Mouse (Mus musculus): ENCODE results near the gene Gm9887. TPM values are rescaled to one million over a fixed set of nuclear protein-coding genes. Genes with fewer than 3 reads are reported as not detected.
"Not testable (repeated sequence)": the region's sequence is repeated elsewhere in the genome, so short reads cannot be mapped to it uniquely, and the experiment has no call there.

The Gm9887 gene
- polyA plus RNA-seq, 2 experiments from 2014 or later, result not detected

DNA sequence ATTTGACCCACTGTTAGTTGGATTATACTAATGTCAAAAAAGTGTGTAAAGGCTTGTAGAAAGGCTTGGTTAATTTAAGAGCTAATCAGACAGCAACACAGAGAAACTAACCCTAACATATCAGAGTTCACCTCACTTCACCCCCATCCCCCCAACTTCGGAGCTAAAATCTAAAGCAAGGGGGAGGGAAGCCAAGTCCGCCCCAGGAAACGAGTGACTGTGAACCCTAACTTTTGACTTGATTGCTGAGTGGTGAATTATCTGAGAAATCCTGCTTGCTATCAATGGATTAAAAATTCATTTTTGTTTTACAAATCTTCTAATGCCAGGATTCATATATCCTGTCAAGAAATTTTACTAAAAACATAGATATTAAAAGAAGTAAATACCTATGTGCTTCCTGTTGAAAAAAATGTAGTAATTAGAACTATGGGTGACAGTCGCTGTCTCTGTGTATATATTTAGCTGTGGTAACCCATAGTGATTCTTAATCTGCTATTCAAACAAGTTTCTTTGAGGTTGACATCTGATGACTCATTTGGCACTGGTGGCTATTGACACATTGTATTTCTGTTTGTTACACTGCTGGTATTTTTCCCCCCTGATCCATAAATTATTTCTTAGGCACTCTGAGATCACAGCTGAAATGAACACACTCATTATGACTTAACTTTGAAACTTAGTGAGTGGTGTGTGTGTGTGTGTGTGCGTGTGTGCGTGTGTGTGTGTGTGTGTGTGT is 13.5 kb upstream of the Gm9887 start:
- ATAC-seq, result peak; percentile 97

DNA sequence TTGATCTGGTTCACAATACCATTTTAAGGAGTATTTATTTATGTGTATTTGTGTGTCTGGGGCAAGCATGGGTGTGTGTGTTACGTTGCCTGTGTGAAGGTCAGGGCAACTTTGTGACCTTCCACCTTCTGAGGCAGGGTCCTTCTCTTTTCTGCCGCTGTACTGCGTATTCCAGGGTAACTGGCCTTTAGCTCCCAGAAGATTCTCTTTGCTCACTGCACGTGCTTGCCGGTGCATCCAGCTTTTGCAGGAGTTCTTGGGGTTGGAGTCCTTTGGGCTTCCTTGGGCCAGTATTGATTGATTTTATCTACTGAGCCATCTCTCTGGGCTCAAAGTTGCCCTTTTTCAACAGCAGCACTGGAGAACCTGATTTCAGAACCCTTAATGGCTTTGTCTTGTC is 12.3 kb upstream of the Gm9887 start:
- ATAC-seq, result no peak

DNA sequence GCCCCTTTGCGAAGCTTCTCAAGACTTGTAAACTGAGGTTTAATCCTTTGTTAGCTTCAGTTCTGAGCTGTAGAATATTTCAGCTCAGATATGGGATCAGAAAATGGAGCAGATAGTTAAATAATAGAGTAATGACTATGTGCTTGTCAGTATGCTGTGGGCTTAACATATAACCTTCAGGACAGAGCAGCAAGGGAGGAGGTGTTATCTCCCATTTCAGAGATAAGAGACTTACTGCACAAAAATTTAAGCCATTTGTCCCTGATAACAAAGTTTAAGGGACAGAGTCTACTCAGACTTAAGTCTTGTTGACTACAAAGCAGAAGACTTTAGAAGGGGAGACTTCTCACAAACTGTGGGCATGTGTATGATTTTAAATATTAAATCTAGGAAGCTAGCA is 10.6 kb upstream of the Gm9887 start:
- no peak for ATAC-seq

DNA sequence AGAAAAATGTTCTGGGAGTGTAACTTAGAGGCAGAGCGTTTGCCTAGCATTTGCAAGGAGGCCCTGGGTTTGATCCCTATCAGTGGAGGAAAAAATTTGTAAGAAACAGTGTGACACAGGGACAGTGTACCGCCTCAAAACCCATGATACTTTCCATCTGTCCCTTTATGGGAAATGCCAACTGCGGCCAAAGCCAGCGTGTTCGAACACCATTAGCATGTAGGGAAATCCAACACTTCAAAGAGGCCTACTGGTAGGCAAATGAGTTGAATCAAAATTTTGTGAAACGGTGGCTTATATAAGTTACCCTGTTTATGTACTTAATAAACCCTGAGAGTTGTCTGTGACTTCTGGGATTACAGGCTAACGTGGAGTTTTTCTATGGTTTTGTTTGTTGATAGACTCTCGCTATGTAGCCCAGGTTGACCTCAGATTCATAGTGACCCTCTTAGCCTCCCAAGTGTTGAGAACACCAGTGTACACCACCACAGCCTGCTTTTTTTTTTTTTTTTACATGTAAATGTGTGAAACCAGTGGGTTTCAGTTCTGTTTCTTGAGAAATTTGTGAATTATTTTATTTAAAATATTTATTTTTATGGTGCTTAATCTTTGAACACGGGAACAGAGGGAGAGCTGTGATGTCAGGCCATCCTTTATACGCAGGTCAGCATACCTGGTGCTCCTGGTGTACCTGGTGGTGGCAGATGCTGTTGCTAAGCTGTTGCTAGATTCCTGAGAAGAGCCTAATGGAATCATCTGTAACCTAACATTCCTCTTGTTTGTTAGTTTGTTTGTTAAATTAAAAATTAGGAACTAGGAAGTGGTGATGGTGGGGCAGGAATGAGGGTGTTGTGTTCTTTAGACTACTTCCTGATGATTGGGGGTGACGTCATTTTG is 6.5 kb upstream of the Gm9887 start:
- no peak for ATAC-seq

DNA sequence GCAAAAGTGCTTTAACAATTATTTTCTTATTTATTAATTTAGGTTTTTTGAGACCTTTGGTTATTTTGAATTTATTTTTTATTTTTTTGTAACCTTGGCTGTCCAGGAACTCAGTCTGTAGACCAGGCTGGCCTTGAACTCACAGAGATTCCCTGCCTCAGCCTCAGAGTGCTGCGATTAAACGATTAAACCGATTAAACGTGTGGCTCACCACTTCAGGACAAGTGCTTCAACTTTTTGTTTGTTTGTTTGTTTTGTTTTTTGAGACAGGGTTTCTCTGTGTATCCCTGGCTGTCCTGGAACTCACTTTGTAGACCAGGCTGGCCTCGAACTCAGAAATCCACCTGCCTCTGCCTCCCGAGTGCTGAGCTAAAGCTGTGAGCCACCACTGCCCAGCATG is 5.4 kb upstream of the Gm9887 start:
- not testable (repeated sequence) for ATAC-seq

DNA sequence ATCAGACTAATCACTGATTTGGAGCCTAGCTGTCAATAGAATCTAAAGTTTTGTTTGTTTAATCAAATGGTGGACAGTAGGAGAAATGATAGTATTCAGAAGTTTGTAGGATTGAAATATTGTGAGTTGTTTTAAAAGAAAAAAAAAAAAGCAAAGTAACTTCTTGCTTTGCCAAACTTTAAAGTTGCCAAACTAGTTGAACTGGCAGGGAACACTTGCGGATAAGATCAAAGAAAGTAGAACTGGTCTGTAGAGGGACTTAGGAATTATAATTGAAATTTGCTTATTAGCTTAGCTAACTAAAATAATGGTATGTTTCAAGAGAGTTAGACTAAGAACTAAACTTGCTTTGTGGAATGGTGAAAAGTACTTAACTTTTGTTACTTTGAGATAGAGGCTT is 4.9 kb upstream of the Gm9887 start:
- no peak for ATAC-seq

DNA sequence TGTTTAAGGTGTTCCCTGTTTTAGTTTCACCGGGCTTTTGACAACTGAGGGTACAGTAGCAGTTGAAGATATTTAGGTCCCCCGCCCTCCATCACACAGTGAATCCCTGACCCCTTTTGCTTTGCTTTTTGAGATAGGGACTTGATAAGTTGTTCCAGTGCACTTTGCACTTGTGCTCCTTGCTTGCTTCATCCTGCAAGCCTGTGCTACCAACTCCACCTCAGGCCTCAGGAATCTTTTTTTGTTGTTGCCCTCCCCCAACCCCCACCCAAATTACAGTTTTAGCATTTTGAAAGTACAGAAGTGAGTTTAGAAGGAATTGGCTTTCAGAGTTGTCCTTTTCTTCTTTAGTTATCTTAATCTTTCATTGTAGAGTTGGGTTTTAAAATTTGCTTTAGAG is 3.9 kb upstream of the Gm9887 start:
- ATAC-seq, result no peak

DNA sequence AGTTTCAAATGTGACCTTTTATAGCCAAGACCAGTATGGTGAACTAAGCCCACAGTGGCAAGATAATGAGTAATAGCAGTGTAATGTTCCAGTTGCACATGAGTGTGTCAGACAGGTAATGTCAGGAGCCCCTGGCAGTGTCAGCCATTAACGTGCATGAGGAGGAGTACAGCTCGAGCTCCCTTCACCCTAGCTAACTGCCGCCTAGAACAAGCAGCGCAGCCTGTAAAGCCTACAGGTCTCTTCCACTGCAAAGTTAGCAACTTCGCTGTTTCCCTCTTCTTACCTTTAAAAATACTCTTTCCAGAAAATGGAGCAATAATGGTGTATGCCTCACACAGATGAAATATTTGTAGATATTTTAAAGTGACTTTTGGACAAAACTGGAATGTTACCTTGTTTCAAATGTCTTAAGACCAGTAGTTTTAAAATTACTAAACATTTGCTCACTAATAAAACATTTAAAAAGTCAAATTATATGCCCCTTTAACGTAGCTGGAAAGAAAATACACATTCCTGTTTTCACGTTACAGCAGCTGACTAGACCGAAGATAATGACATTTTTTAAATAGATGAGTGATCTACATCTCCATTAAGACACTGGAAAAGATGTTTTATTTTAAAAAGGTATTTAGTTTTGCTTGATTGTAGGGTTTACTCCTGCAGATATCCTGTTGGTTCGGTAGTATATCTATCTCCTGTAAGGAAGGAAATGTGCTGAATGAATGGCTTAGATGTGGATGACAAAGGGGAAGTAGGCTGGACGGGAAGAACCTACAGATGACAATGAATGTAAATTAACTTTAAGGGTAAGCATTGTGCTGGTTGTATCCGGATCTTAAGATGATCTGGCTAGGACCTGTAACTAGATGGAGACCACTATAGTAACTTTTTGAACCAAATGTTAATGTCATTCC is 1.9 kb upstream of the Gm9887 start:
- no peak for ATAC-seq

DNA sequence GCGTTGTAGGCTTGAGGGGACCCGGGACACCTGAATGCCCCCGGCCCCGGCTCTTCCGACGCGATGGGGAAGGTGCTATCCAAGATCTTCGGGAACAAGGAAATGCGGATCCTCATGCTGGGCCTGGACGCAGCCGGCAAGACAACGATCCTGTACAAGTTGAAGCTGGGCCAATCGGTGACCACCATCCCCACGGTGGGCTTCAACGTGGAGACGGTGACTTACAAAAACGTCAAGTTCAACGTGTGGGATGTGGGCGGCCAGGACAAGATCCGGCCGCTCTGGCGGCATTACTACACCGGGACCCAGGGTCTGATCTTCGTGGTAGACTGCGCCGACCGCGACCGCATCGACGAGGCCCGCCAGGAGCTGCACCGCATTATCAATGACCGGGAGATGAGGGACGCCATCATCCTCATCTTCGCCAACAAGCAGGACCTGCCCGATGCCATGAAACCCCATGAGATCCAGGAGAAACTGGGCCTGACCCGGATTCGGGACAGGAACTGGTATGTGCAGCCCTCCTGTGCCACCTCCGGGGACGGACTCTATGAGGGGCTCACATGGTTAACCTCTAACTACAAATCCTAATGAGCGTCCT is 573 bp upstream of the Gm9887 start:
- ATAC-seq, result no peak

DNA sequence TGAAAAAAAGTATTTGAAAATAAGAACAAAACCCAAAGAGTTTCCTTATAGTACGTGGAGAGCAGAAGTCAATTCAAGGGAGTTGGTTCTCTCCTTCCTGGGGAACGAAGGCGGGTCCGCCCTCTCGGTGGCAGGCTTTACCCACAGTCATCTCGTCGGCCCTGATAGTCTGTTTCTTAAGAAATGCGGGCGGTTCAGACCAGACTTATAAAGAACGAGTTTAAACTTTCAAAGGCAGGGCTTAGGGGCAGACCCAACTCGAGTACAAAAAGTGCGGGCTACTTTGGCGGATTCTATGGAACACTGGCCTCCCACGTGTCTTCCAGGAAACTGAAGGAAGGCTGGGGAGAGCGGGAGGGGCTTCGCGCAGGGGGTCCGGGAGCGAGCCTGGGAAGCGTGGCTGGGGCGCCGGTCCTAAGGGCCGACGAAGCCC is 821 bp downstream of the Gm9887 start:
- ATAC-seq, result peak; percentile 28

DNA sequence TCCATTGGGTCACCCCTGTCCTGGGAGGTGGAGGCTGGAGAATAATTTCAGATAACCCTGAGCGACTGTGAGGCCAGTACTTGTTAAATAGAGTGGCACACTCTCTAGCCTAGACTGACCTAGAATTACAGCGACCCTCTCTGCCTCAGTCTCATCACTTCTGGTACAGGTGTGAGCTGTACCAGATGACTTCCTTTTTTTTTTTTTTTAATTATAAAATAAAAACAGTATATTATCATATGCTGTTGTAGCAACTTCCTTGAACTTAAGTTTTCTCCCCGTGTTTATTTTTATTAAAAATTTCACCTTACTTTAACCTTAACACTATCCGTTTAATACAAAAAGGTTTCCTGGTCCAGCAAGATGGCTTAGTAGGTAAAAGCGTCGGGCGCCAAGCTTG is 1.3 kb downstream of the Gm9887 start:
- ATAC-seq, result no peak

DNA sequence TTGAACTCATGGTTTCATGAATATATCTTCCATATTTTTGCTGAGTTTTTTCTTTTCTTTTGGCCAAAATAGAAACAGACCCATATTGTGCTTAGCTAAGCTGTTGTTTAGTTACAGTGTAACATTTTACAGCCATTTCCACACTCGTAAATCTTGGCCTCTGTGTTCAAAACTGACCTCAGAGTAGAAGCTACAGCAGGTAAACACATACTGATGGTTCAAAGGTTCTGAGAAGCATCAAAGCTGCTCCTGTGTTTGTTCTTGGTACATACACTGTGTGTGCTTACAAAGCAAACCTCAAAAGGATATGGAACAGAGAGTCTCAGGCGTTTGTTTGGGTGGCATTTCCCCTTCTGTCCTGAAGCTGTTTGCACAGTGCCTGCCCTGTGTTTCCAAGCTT is 4.7 kb downstream of the Gm9887 start:
- no peak for ATAC-seq

DNA sequence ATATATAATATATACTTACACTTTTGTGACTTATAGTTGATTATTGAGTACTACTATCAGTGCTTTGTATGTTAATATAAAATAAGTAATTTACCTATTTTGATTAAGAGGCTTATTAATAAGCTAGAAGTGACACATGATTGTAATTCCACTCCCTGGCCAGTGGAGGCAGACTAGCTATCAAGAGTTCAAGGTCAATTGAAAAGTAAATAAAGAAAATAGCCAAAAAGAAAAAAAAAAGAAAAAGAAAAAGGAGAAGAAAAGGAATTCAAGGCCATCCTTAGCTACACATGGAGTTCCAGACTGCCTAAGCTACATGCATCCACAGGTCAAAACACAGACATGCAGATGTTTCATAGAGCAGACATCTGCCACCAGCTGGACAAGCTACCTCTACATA is 5.8 kb downstream of the Gm9887 start:
- no peak for ATAC-seq

DNA sequence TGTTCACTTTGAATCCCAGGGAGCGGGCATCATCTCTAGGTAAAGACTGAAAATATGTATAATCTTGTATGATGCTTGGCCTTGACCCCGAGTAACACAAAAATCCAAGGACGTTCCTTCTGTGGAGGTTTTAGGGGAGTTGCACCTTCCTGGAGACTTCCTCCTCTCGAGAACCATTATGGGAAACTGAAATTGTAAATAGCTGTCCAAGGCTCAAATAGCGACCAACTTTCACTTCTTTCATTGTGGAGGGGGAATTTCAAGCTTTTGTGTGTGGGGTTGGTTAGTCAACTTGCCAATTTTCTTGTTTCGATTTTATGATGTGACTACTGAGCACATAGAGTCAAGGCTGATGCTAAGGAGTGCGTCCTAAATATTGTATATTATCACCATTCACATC is 6.5 kb downstream of the Gm9887 start:
- no peak for ATAC-seq

DNA sequence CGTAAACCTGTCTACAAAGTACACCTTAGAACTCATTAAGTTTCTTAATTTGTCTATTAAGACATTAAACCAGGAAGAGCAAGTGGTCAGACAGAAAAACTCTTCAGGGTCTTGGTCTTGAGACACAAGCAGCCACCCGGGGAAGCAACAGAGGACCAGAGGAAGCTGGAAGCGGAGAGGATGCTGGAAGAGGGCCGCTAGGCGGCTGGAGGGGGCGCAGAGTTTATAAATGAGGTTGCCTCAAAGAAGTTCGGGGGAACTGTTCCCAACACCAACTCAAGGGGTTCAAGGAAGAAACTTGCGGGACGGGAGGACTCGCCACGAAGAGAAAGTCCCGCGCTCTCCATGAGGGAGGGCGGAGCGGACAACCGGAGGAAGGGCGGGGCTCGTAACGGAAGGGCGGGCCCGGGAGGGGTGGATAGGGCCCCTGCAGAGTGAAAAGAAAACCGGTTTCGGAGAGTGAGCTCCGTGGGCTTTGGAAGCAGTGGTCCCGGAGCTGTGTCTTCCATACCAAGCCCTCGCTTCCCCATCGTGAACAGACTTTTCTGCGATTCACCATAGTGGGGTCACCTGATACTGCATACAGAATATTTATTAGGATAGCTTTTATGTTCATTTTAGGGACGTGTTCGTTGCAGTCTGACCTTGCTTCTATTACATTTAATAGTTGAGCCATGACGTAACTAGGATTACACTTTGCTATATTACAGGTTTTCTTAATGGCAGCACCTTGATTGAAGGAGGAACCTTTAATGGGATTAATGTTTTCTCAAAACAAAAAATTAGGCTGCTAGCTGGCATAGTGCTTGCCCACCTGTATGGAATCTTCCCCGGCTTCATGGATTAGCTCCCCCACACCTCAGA is 8.1 kb downstream of the Gm9887 start:
- ATAC-seq, result peak; percentile 55

DNA sequence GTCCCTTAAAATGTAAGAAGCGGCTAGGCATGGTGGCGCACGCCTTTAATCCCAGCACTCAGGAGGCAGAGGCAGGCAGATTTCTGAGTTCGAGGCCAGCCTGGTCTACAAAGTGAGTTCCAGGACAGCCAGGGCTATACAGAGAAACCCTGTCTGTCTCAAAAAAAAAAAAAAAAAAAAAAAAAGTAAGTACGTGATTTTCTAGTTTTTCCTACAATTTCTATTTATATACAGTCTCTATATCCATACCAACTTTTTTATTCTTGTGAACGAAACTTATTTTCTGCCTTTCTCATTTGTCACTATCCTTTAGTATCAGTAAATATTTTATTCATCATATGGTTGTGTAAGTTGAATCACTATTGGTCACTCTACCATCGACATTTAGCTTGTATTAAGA is 9.1 kb downstream of the Gm9887 start:
- not testable (repeated sequence) for ATAC-seq

DNA sequence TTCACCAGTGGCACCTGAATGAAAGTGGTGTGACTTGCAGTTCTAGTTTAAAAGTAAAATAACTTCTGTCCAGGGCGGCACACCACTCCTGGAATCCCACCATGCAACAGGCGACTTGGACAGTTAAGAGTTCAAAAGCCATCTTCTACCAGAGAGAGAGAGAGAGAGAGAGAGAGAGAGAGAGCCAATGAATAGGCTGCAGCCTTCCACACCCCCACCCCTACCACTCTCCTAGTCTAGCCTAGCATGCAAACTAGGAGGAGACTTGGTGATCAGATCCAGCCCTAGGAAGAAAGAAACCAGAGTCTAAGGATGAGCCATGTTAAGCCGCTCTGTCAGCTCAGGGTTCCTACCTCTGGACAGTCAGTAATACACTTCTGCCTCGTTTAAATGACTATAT is 9.9 kb downstream of the Gm9887 start:
- ATAC-seq, result no peak

DNA sequence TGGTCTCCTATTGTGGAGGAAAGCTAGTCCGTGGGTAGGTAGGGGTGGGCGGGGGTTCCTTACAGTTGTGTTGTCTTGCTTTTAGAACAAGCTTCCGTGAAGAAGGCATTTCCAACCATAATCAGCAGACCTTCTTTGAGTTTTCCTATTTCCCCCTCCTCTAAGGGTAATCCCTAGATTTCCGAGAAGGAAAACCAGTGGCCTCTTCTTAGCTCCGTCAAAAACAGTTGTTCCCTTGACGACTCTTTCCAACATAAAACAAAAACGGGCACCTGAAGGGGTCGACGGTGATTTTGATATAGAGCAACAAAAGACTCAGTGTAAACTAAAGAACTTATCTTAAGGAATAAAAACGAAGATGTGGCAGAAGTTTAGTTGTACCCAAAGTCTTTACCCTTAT is 10.3 kb downstream of the Gm9887 start:
- ATAC-seq, result no peak

DNA sequence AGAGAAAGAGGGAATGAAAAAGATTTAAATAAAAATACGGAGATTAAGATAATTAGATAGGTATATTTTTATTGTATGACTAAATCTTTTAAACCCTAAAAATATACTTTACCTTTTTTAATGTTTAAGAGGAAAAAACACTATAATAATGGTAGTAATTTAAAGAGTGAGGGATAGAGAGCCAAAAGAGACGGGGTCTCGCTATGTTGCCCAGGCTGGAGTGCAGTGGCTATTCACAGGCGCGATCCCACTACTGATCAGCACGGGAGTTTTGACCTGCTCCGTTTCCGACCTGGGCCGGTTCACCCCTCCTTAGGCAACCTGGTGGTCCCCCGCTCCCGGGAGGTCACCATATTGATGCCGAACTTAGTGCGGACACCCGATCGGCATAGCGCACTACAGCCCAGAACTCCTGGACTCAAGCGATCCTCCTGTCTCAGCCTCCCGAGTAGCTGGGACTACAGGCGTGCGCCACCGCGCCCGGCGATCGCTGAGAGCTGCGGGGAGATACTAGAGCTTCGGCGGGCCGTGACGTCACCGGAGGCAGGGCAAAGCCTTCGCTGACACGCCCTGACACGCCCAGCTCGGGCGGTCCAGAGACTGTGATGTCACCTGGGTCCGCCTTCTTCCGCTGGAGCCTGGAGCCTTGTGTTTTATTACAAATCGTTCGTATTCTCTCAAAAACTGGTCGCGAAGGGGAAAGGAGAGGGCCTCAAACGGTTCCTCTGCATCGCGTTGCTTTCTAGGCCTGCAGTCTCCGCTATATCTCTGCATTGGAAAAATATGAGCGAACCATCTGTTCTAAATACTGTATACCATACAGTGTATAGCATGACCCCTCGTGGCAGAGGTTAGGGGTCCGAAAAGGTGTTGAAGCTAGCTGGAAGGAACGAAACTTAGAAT is 11.0 kb downstream of the Gm9887 start:
- peak; percentile 84 for ATAC-seq

DNA sequence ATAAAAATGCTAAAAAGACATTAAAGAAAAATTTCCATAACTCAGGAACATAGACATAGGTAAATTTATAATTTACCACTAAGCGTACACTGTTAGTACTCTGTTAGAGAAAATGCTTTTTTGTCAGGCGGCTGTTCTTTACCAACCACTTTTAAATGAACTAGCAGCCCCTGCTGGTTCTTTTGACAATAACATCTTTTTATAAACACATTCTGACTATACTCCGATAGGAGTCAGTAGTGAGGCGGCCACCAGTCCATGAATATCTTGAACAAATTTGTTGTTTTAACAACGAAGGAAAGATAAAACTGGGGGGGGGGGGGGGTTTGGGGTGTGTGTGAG is 11.6 kb downstream of the Gm9887 start:
- ATAC-seq, result peak; percentile 21

DNA sequence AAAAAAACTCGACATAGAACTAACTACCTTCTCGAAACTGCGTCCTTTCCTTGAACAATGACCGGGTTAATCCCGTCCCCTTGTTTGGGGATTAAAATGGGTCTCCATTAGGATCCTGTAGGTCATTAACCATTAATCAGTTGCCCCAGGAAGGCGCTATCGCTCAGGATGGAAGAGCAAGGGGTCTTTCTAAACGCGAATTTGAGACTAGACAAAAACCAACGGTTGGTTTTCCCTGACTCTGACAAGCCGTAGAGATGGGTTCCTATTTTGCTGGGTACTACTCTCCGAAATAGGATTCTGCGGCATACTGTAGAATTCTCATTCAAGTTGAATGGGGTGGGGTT is 15.0 kb downstream of the Gm9887 start:
- ATAC-seq, result no peak

All from activated CD4-positive, CD25-positive, alpha-beta regulatory T cell, adult 4 months (primary cell).